Mouse (Mus musculus) small intestine, adult 2 months (tissue): ENCODE measurements around the gene Fbxo17. TPM values are rescaled to one million over a fixed set of nuclear protein-coding genes. Genes with fewer than 3 reads are reported as not detected.

ENCODE experiments used
- H3K27ac ChIP-seq: fragments of 200-500 bp; 2 replicates; pipeline ENCODE4 v1.5.1; 2012; ENCODE audit warnings: low read depth, low read length, control low read depth, inconsistent platforms; ENCODE audit not compliant: insufficient read depth
- H3K27me3 ChIP-seq: fragments of 200-500 bp; 2 replicates; pipeline ENCODE4 v1.6.1; 2012; ENCODE audit warnings: mild to moderate bottlenecking, moderate library complexity, low read length, inconsistent platforms; ENCODE audit not compliant: control insufficient read depth, insufficient read depth
- H3K36me3 ChIP-seq: fragments of 200-500 bp; 2 replicates; pipeline ENCODE4 v1.6.1; 2012; ENCODE audit warnings: mild to moderate bottlenecking, low read length, control low read depth, inconsistent platforms; ENCODE audit not compliant: control insufficient read depth, insufficient read depth
- H3K4me1 ChIP-seq: fragments of 200-500 bp; 2 replicates; pipeline ENCODE4 v1.6.1; 2012; ENCODE audit warnings: low read length, inconsistent platforms, mixed read lengths; ENCODE audit not compliant: control insufficient read depth, insufficient read depth, insufficient read length
- H3K4me3 ChIP-seq: fragments of 200-500 bp; 2 replicates; pipeline ENCODE4 v1.5.1; 2012; ENCODE audit warnings: low read depth, mild to moderate bottlenecking, control low read depth, inconsistent platforms, low read length, moderate library complexity
- CTCF ChIP-seq: fragments of 200-500 bp; IDR thresholded peaks from 2 replicates; pipeline ENCODE4 v1.5.1; 2012; ENCODE audit warnings: low read depth, mild to moderate bottlenecking, control low read depth, inconsistent platforms, low read length, moderate library complexity, mixed read lengths; ENCODE audit not compliant: insufficient replicate concordance, insufficient read length; ENCODE audit errors: extremely low read depth
- POLR2A ChIP-seq: fragments of 200-500 bp; IDR thresholded peaks from 2 replicates; pipeline ENCODE4 v1.6.1; 2012; ENCODE audit warnings: low read depth, mild to moderate bottlenecking, control low read depth, inconsistent platforms, low read length, moderate library complexity
- WGBS: fragments of 180-500 bp; shearing (Covaris S2); methylation state at CpG from one replicate; pipeline ENCODE4 v1.1.7; 2018; 5-methylcytosine and 5-hydroxymethylcytosine counted together
- polyA plus RNA-seq: library from polyadenylated mRNA; depleted of rRNA; stranded (reverse); fragments of >200 nt; gene quantifications from 2 replicates; pipeline ENCODE4 v1.2.3, GENCODE M21; 2012

The Fbxo17 gene
- polyA plus RNA-seq, 1 experiment: 2.0 TPM

DNA sequence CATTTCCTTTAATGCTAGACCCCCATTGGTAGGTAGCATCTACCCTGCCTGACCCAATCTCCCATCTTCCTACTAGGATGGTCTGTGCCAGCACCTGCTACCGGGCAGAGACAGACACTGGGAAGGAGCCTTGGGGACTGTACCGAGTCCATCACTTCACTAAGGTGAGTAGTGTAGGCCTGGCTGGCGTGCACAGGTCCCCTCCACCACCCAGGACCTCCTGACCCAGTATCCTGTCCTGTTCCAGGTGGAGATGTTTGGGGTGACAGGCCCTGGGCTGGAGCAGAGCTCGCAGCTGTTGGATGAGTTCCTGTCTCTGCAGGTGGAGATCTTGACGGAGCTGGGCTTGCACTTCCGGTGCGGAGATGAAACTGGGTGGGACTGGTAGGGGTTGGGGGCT, 33.3 kb downstream of the Fbxo17 start:
- H3K27me3 ChIP-seq: no peaks in the 10 kb centered on the region
- WGBS: 95% methylated on average over 7 of the region's 7 CpGs
- TF ChIP-seq POLR2A: no peak
- no peak for TF ChIP-seq CTCF
- no peaks in the 10 kb centered on the region for H3K4me1 ChIP-seq
- H3K4me3 ChIP-seq: no peak overlapping the region
- no peak overlapping the region for H3K27ac ChIP-seq
- peaks cover 11% of the 10 kb centered on the region for H3K36me3 ChIP-seq

DNA sequence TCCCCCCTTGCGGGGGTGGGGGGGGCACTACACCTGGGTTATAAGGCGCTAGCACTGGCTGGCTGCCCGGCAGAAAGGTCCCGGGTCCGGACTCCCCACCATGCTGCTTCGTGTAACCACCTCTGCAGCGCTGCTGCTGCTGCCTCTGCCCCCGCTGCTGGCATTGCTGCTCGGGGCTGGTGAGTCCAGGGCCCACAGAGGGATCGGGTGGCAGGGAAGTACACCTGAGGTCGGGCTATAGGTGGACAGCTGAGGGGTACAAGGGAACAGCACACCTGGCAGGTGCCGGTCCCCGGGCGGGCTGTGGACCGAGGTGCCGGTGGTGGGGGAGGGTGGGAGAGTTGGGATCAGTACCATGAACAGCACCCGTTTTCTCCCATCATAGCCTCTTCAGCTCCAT, 39.5 kb downstream of the Fbxo17 start, which contains the start of gene Ccer2:
Gene Ccer2, plus strand, starts transcription at position 96 of the 400 bp plus-strand sequence.
- TF ChIP-seq CTCF: no peak
- TF ChIP-seq POLR2A: no peak
- H3K4me3 ChIP-seq: no peak within 1 kb of the TSS
- H3K36me3 ChIP-seq: peaks cover 30% of the 10 kb centered on the region
- peaks cover 6% of the 10 kb centered on the region for H3K27me3 ChIP-seq
- no peak within 1 kb of the TSS for H3K27ac ChIP-seq
- 1% methylated on average over 17 of the region's 17 CpGs for WGBS
- no peaks in the 10 kb centered on the region for H3K4me1 ChIP-seq

DNA sequence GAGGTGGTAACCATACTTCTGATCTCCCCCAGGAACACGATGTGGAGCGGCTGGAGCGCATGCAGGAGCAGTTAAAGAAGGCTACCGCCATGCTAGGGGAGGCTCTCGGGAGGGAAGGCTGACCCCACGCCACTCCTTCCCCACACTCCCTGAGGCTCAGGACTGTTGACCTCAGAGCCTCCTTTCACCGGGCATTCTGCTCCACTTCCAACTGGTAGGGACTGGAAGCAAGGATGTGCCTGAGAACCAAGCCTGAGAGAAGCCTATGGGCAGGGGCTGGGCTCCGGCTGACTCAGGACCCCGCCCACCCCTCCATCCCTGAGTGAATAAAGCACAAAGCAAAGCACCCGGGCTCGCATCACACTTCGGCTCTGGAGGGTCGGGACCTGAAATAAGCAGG, 42.0 kb downstream of the Fbxo17 start:
- TF ChIP-seq CTCF: no peak
- no peak for TF ChIP-seq POLR2A
- H3K27me3 ChIP-seq: peaks cover 6% of the 10 kb centered on the region
- WGBS: 86% methylated on average over 13 of the region's 13 CpGs
- no peak overlapping the region for H3K27ac ChIP-seq
- peaks cover 43% of the 10 kb centered on the region for H3K36me3 ChIP-seq
- no peak overlapping the region for H3K4me3 ChIP-seq
- H3K4me1 ChIP-seq: peaks cover 2% of the 10 kb centered on the region

DNA sequence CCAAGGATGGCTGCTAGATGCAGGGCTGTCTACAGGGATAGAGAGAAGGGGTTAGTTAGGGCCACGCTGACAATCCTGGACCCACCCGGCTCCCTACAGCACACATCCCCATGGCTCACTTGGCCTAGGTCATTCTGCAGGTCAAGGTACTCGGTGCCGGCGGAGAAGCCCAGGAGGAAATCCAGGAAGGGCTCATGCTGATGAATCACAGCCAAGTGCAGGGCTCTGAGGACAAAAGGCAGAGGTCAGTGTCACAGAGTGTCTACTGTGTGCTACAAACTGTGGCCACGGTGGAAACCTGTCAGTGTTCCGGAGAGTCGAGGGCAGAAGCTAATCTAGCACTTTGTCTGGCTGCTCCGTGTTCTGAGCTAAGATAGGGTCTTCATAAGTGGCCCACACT, 45.3 kb downstream of the Fbxo17 start:
- H3K36me3 ChIP-seq: peaks cover 43% of the 10 kb centered on the region
- no peak for TF ChIP-seq CTCF
- TF ChIP-seq POLR2A: no peak
- H3K27me3 ChIP-seq: no peaks in the 10 kb centered on the region
- no peak overlapping the region for H3K27ac ChIP-seq
- no peak overlapping the region for H3K4me3 ChIP-seq
- WGBS: 76% methylated on average over 9 of the region's 9 CpGs
- peaks cover 12% of the 10 kb centered on the region for H3K4me1 ChIP-seq

- WGBS: 62% methylated on average over 6 of the region's 6 CpGs
- Histone ChIP-seq H3K27me3 (no peaks in the 10 kb centered on the region), H3K4me3 (peak overlapping the region; percentile 92; the same call in 1 of the 2 replicates), H3K36me3 (peaks cover 24% of the 10 kb centered on the region), H3K4me1 (peaks cover 19% of the 10 kb centered on the region), H3K27ac (no peak overlapping the region)
- TF ChIP-seq POLR2A (no peak), CTCF (no peak)
Observed at GRCm38 (mm10) chr7:28765211-28765610, 48.6 kb downstream of the Fbxo17 start.

DNA sequence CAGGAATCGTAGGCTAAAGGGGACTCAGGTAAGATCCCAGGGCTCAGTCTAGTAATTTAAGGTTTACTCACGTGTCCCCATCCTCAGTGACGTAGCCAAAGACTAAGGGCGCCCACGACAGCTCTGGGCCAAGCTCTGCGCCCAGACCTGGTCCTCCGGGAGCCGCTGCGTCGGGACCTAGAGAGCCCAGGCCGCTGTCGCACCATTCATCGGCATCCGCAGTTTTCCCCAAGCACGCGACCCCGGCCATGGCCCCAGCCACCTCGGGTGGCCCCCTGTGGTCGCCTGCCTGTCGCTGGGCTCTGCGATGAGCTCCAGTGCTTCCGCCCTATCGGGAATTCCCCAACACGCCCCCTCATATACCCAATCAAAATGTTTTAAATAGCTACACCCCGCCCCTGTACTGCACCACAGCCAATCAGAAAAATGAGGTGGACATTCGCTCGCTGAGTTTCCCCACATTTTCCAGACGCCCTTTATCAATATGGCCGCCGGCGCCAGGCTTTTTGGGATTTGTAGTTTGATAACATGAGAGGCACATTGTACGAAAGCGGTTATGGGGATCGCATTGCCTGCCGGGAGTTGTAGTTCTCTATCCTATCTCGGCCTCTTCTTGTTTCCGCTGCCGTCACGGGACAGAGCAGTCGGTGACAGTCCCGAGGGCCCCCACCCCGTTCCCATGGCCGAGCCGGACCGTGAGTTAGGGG, 49.7 kb downstream of the Fbxo17 start, which contains the start of gene Sirt2:
Gene Sirt2, plus strand, starts transcription at position 563 of the 707 bp plus-strand sequence.
- Histone ChIP-seq H3K36me3 (peaks cover 14% of the 10 kb centered on the region), H3K4me1 (peaks cover 19% of the 10 kb centered on the region), H3K4me3 (peak within 1 kb of the TSS; percentile 92), H3K27ac (peak within 1 kb of the TSS; percentile 18; the same call in 1 of the 2 replicates), H3K27me3 (no peaks in the 10 kb centered on the region)
- TF ChIP-seq CTCF: no peak
- peak; percentile 67 for TF ChIP-seq POLR2A
- WGBS: under 1% methylated on average over 45 of the region's 45 CpGs

GRCm38 (mm10) chr7:28766910-28767309, 50.3 kb downstream of the Fbxo17 start:
- WGBS: 2% methylated on average over 14 of the region's 14 CpGs
- H3K27me3 ChIP-seq: no peaks in the 10 kb centered on the region
- H3K4me3 ChIP-seq: peak overlapping the region; percentile 65
- TF ChIP-seq CTCF: no peak
- TF ChIP-seq POLR2A: no peak
- H3K27ac ChIP-seq: no peak overlapping the region
- H3K36me3 ChIP-seq: peaks cover 8% of the 10 kb centered on the region
- peaks cover 17% of the 10 kb centered on the region; the same call in 1 of the 2 replicates for H3K4me1 ChIP-seq
